Mouse (Mus musculus) forebrain, postnatal 0 days (tissue): Measurements from ENCODE around the gene Efna5. TPM values are rescaled to one million over a fixed set of nuclear protein-coding genes. Genes with fewer than 3 reads are reported as not detected.

ENCODE experiments used
- ATAC-seq: fragments of 200-750 bp; cut with Nextera tagmentation; 2 replicates; pipeline ENCODE4 v1.8.0; 2017; ENCODE audit warnings: mild to moderate bottlenecking, moderate library complexity
- DNase-seq: peaks from one replicate; pipeline ENCODE4 v3.0.0-alpha.2; 2015
- H3K27ac ChIP-seq: fragments of 300-500 bp; sonication (generic); 2 replicates; pipeline ENCODE4 v1.5.1; 2014; ENCODE audit warnings: low read depth, mild to moderate bottlenecking, antibody characterized with exemption, low read length, moderate library complexity, mixed read lengths
- H3K27me3 ChIP-seq: fragments of 300-500 bp; sonication (generic); 2 replicates; pipeline ENCODE4 v1.6.1; 2014; ENCODE audit warnings: mild to moderate bottlenecking, low read length, mixed read lengths; ENCODE audit not compliant: insufficient read depth
- H3K36me3 ChIP-seq: fragments of 300-500 bp; sonication (generic); 2 replicates; pipeline ENCODE4 v1.6.1; 2014; ENCODE audit warnings: mild to moderate bottlenecking, moderate library complexity; ENCODE audit not compliant: insufficient read depth
- H3K4me1 ChIP-seq: fragments of 300-500 bp; sonication (generic); 2 replicates; pipeline ENCODE4 v1.6.1; 2014; ENCODE audit warnings: antibody characterized with exemption; ENCODE audit not compliant: insufficient read depth
- H3K4me2 ChIP-seq: fragments of 300-500 bp; sonication (generic); 2 replicates; pipeline ENCODE4 v1.6.1; 2014; ENCODE audit warnings: low read depth, mild to moderate bottlenecking, moderate library complexity
- H3K4me3 ChIP-seq: fragments of 300-500 bp; sonication (generic); 2 replicates; pipeline ENCODE4 v1.5.1; 2014; ENCODE audit warnings: low read depth, low read length, mixed read lengths
- H3K9ac ChIP-seq: fragments of 300-500 bp; sonication (generic); 2 replicates; pipeline ENCODE4 v1.6.1; 2014; ENCODE audit warnings: mild to moderate bottlenecking
- H3K9me3 ChIP-seq: fragments of 300-500 bp; sonication (generic); 2 replicates; pipeline ENCODE4 v1.6.1; 2016; ENCODE audit warnings: low read length
- CTCF ChIP-seq: sonication (generic); IDR thresholded peaks from 2 replicates; pipeline ENCODE4 v1.5.1; 2016; ENCODE audit warnings: antibody characterized with exemption, control low read depth, low read depth
- WGBS: fragments of 180-500 bp; shearing (Covaris S2); extraction: QIAGEN DNeasy Blood & Tissue Kit; methylation state at CpG from one replicate; pipeline ENCODE4 v1.1.7; 2014; 5-methylcytosine and 5-hydroxymethylcytosine counted together
- polyA plus RNA-seq: library from polyadenylated mRNA; unstranded; fragments of >200 nt; fragmentation: Nextera tagmentation; extraction: Ambion mirVana; gene quantifications from 2 replicates; pipeline ENCODE4 v1.2.1, GENCODE M21; 2015
- total RNA-seq: library from RNA; depleted of rRNA; stranded (reverse); fragments of >200 nt; gene quantifications from 2 replicates; pipeline ENCODE4 v1.2.3, GENCODE M21; 2014

Efna5 gene
- total and polyA plus RNA-seq, 2 experiments from 2014 or later, result 7.0 to 27.0 TPM

GRCm38 (mm10) chr17:62728142-62728917, 152.8 kb downstream of the Efna5 start:
- WGBS, result 24% methylated on average over 10 of the region's 10 CpGs

DNA sequence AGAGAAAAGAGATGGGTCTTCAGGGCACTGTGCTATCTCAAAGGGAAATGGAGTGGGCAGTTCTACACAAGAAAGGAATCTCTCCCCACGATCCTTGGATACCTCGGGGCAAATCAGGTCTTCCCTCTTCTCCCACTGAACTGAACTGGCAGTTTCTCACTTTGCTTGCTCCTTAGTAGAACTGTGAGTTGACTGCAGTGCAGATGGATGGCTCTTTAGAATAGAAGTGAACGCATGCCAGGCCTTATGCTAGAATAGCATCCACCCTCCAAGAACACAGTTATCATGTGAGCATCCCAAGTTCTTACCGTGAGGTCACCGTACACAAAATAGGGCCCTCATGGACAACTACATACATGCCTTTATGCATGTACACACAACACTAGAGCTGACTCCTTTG, 155.0 kb downstream of the Efna5 start:
- 93% methylated on average over 5 of the region's 5 CpGs for WGBS
- no peak for TF ChIP-seq CTCF
- no peak overlapping the region for H3K4me2 ChIP-seq
- H3K9me3 ChIP-seq, result no peaks in the 10 kb centered on the region
- no peak overlapping the region for H3K9ac ChIP-seq
- H3K27me3 ChIP-seq, result no peaks in the 10 kb centered on the region
- no peaks in the 10 kb centered on the region for H3K36me3 ChIP-seq
- no peak overlapping the region for H3K27ac ChIP-seq
- ATAC-seq (no peak), DNase-seq (no peak)
- no peaks in the 10 kb centered on the region for H3K4me1 ChIP-seq
- H3K4me3 ChIP-seq, result no peak overlapping the region

More at GRCm38 (mm10) chr17:62728142-62728917, 152.8 kb downstream of the Efna5 start:
- Histone ChIP-seq H3K4me2 (no peak overlapping the region), H3K9me3 (no peaks in the 10 kb centered on the region), H3K27me3 (no peaks in the 10 kb centered on the region), H3K9ac (no peak overlapping the region), H3K36me3 (no peaks in the 10 kb centered on the region), H3K4me1 (no peaks in the 10 kb centered on the region), H3K4me3 (no peak overlapping the region), H3K27ac (no peak overlapping the region)
- TF ChIP-seq CTCF, result no peak
- ATAC-seq (no peak; the same call in 1 of the 2 replicates), DNase-seq (no peak)

GRCm38 (mm10) chr17:62722962-62723361, 158.2 kb downstream of the Efna5 start:
- Histone ChIP-seq H3K4me3 (no peak overlapping the region), H3K9ac (no peak overlapping the region), H3K9me3 (no peaks in the 10 kb centered on the region), H3K4me2 (no peak overlapping the region), H3K36me3 (no peaks in the 10 kb centered on the region), H3K27me3 (no peaks in the 10 kb centered on the region), H3K4me1 (no peaks in the 10 kb centered on the region), H3K27ac (no peak overlapping the region)
- TF ChIP-seq CTCF, result no peak
- DNase-seq, result no peak
- 90% methylated on average over 5 of the region's 5 CpGs for WGBS
- no peak for ATAC-seq

GRCm38 (mm10) chr17:62721595-62721994, 159.5 kb downstream of the Efna5 start:
- Histone ChIP-seq H3K4me1 (no peaks in the 10 kb centered on the region), H3K36me3 (no peaks in the 10 kb centered on the region), H3K27ac (no peak overlapping the region), H3K4me3 (no peak overlapping the region), H3K9me3 (no peaks in the 10 kb centered on the region), H3K4me2 (no peak overlapping the region), H3K9ac (no peak overlapping the region), H3K27me3 (no peaks in the 10 kb centered on the region)
- ATAC-seq, result no peak
- WGBS, result 80% methylated on average over 3 of the region's 3 CpGs
- TF ChIP-seq CTCF, result no peak
- no peak for DNase-seq

DNA sequence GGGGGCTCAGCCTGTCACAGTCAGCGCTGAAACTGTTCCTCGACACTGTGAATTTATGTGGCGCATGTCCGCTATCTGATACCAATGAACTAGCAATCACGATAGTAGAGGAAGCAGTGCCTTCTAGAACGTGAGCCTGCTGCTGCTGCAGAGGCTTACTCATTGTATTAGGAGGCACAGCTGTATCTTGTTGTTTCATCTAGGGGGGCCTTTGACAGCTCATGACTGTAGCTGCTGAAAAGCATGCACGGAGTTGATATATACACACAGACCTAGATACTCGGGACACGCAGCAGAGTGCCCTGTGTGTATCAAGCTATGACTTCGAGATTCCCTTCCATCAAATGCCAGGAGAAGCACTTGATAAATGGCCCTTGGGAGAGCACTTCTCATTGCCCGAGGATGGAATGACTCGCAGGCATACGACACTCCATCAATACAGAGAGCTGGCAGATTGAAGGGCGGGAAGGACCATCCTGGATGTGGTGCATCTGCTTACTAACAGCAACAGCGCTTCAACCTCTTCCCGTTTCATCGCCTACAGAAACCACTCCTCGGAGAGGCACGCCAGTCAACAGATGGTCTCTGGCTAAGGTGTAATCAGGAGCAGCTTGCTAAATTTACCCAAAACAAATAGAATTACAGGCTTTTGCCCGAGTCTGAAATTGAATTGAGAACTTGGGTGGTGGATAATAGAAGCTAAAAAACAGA, 160.2 kb downstream of the Efna5 start:
- DNase-seq (no peak), ATAC-seq (no peak)
- H3K27me3 ChIP-seq, result no peaks in the 10 kb centered on the region
- no peaks in the 10 kb centered on the region for H3K9me3 ChIP-seq
- 74% methylated on average over 20 of the region's 20 CpGs for WGBS
- no peak overlapping the region for H3K9ac ChIP-seq
- TF ChIP-seq CTCF, result no peak
- no peaks in the 10 kb centered on the region for H3K4me1 ChIP-seq
- no peaks in the 10 kb centered on the region for H3K36me3 ChIP-seq
- no peak overlapping the region for H3K4me2 ChIP-seq
- no peak overlapping the region for H3K27ac ChIP-seq
- no peak overlapping the region for H3K4me3 ChIP-seq

DNA sequence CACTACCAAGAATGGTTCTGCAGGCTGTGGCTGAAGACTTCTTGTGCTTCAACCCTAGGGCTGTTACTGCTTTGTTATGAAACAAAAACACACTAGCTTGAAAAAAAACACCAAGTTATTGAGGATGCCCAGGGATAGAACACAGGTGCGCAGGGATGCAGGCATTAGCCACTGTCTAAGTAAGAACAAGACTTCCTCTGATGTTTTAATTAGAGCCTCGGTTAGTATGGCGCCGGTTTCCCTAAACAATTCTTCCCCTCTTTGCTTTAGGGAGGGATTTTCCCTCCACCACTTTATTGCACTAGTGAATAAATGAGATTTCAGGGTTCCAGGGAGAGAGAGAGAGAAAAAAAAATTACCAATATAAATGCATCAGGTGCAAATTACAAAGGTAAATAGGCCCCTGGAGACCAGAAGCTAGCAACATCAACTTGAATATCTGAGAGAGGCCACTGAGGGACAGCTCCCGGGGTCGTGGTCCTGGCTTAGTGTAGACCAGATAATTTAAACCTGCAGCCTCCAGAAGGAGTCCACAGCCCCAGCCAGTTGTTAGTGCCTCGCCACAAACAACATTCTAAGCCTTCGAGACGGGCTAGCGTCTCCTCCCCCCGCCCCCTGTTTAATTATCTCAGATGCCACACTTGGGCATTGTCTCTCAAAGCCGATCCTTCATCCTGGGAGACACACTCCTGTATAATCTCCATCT, 163.5 kb downstream of the Efna5 start:
- no peak overlapping the region for H3K9ac ChIP-seq
- H3K4me2 ChIP-seq, result no peak overlapping the region
- H3K27me3 ChIP-seq, result no peaks in the 10 kb centered on the region
- no peaks in the 10 kb centered on the region for H3K4me1 ChIP-seq
- no peak overlapping the region for H3K4me3 ChIP-seq
- H3K36me3 ChIP-seq, result no peaks in the 10 kb centered on the region
- TF ChIP-seq CTCF, result no peak
- DNase-seq (no peak), ATAC-seq (no peak)
- H3K27ac ChIP-seq, result no peak overlapping the region
- no peaks in the 10 kb centered on the region for H3K9me3 ChIP-seq
- 27% methylated on average over 12 of the region's 12 CpGs for WGBS

DNA sequence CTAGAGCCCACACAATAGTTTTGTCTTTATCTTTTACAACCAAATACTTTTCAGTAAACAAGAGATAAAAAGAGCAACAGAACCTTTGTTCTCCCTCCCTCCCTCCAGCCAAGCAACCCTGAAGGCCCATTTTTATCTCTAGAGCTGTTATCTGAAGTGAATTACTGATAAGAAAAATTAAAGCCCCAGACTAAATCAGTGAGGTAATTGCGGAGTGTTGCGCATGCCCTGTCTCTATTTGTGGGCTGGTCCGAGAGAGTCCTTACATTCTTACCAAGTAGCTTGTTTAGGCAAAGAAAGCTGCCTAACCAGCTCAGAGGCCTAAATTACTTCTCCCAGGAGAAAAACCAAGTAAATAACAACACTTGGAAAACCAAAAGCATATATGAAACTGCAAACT, 167.7 kb downstream of the Efna5 start:
- Histone ChIP-seq H3K9ac (no peak overlapping the region), H3K36me3 (no peaks in the 10 kb centered on the region), H3K4me1 (no peaks in the 10 kb centered on the region), H3K27ac (no peak overlapping the region), H3K9me3 (no peaks in the 10 kb centered on the region), H3K4me3 (no peak overlapping the region), H3K4me2 (no peak overlapping the region), H3K27me3 (no peaks in the 10 kb centered on the region)
- DNase-seq (no peak), ATAC-seq (no peak)
- TF ChIP-seq CTCF, result no peak
- WGBS, result 93% methylated on average over 3 of the region's 3 CpGs
